Mouse (Mus musculus): ENCODE measurements around the gene Cmip.
A peak's percentile ranks its signal among the peaks of the same experiment; 100 is the strongest.

The Cmip gene

DNA sequence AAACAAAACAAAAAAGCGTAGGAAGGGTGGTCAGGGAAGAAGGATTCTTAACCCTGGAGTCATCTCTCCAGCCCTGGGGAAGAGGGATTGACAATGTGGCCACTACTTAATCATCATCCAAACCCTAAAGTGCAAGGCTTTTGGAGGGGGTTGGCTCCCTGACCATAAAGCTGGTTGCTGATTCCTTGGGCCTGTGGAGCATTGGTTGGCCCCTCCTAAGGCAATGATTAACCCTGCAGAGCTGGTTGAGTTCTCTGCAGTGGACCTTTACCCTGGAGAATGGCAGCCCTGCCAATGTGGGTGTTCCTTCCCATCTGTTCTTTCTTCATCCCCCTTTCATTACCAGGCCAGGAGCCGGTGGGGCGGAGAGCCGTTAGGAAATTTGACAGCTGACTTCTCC is 90.7 kb downstream of the Cmip start:
- DNase-seq (ENCODE audit: low spot score) = peak; percentile 73

DNA sequence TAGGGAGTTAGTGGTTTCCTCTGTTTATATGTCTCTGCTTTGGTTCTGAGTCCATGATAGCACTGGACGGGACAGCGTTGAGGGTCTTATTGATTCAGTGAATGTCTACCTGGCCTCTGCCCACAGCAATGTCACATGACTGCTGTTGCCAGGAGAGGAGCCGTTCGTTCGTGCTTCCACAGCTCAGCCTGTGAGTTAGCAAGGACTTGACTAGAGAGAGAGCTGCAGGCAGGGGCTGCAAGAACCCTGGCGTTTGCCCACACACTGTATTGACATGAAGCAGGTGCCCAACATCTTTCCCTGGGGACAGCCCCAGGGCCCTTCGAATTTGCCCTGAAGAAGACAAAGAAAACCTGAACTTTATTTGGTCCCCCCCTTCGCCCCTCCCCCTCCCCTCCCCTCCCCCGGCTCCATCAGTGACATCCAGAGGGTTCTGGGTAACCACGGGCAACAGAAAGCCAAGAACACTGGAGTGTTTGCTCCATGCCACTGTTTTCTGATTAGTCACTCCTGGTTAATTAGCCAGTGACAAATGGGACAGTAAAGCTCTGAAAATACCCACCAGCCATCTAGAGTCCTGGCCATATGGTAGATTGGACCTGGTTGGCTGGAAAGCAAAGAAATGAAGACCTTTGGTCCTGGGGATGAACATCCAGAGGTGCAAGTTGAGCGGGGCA is 92.0 kb downstream of the Cmip start:
- no peak for DNase-seq (ENCODE audit: low spot score)

DNA sequence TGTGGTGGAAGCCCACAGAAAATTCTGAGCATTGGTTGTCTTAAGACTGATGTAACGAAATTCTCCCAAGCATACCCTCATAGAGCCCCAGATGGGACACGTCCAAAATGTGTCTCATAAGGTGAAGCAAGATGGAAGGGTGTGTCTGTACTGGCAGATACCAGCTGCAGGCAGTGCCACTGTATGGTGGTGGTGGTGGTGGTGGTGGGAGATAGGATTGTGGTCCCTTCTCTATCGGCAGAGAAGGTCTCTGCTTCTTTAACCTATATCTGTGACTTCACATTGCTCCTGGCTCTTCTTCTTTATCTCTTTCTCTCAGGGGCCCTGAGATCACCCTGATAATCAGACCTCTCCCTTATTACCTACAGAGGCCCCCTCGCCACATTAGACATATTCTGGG is 92.7 kb downstream of the Cmip start:
- no peak for DNase-seq (ENCODE audit: low spot score)

DNA sequence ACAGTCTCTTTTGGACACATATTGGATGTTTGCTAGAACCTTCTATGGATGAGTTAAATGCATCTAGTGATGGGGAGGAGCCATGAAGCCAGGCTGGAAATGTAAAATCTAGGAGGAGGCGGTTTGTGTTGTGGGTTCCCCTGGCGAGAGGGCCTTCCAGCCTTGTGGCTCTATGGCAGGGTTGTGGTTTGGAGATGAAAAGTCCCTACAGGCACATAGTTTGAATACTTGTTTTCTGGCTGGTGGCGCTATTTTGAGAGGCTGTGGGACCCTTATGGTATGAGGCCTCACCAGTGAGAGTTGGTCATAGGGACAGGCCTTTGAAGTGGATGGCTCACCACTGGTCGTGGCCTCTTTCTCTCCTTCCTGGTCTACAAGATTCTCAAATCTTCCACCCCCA is 95.2 kb downstream of the Cmip start:
- no peak for DNase-seq (ENCODE audit: low spot score)

DNA sequence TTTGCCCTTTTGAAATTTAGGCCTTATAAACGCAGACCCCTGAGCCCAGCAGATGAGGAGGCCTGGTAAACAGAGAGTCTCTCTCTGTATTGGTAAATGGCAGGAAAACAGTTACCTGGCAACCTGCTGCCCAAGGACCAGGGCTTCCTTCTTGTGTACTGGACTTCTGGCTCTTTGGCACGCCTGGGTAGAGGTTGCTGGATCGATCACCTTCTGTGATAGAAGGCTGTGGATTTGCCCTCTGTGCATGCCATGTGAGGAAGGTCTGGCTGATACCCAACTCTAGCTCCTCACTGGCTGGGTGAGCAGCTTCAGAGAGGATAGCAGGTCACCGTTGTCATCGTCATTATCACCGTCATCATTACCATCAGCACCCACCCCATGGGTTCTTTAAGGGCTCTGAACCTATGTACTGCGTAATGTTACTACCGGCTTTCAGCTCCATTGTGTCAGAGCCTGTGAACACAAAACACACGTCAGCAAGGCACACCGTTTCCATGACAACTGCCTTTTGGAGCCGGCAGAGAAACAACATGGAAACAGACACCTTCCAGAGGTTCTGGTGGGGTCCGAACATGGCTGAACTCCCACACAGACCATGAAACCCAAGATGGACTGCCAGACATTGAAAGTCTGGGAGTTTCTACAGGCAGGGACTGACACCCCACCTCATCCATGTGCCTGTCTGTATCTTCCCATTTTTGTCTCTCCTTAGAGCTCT is 98.4 kb downstream of the Cmip start:
- no peak for DNase-seq (ENCODE audit: low spot score)

DNA sequence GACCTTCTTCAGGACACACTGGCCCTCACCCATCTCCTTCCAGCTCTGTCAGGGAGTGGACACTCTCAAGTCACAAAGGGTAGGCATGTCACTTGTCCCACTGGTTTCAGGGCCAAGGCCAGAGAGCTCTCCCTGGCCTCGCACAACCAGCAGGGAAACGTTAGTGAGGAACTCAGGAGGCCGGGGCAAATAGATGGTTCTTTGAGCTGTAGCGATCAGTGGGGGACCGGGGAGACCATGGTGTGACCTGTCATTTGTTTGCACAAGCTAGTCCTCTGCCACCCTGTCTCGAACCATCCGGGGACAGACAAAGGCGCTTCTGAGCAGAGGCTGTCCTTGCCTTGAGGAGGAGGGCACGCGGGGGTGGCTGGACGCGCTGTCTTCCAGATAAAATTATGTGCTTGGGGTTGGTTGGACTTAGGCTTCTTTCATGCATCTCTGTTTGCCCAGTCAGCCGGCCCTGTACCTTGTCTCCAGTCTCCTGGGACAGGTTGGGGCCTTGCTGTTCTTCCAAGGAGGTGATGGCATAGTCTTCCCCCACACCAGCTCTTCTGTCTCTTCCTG is 99.3 kb downstream of the Cmip start:
- DNase-seq (ENCODE audit: low spot score) = no peak

DNA sequence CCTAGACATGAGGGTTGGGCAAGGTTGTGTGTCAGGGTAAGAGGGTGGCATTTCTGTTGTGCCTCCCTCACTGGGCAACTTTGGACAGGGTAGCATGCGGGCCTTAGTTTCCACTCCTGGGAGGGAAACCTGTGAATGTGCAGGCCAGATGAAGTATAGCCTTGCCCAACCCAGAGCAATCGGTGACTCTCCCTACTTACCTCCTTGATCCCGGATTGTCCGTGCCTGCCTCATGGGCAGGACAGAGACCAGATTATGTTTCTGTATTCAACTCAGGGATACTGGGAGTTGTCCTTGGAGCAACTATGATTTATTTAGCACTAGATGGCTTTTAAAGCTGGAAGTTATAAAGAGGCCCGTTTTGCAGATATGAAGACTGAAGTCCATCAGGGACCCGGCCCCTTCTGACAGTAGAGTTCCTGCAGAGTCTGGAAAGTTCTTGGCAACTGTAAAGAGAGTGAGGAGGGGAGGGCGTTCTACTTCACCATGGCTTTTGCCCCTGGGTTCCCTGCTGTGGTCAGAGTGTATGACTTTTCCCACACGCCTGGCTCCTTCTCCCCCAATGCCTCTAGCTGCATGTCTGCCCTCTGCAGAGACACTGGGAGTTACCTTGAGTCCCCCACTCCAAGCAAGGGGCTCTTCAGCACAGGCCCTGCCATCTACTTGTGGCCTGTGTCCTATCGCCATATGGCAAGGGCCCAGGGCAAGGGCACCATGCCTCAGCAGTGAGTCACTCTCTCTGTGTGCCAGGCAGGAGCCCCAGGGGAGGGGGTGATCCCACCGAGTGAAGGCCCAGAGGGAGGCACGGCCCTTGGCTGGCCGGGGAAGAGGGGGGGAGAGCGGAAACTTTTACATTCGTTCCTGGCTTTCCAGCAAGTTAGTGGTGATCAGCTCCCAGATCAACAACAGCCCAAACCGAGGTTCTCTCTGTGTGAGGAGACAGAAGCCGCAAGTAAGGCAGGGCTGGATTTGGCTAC is 100.9 kb downstream of the Cmip start:
- no peak for DNase-seq (ENCODE audit: low spot score)

DNA sequence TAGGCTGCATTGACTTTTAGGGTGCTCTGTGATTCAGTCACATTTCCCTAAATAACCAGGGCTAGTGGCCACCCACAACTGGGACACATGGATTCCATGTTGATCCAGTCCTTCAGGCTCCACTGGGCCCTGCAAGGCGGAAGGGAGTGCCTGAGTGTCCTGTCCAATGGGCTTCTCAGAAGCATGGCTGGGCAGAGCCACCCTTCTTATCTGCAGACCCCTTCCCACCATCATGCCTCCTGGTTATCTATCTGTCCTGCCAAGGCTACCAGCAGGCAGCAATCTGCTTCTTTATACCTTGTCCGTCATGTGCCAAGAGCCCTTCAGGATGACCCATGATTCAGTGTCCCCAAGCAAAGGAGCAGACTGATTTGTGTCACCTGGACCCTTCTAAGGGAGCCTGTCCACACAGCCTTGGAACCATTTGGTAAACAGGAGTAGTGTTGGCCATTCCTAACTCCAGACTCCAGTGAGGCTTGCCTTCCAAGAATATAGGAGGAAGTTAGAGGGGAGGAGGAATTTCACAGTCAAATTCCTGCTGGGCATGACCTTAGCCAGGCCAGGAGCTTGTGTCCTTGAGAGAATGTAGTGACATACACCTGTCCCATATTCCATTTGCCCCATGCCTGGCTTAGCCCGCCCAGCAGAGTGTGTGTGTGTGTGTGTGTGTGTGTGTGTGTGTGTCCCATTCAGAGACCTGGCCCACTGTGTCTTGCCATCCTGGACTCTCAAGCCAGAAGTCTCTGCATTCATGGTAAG is 103.5 kb downstream of the Cmip start:
- DNase-seq (ENCODE audit: low spot score) = no peak

DNA sequence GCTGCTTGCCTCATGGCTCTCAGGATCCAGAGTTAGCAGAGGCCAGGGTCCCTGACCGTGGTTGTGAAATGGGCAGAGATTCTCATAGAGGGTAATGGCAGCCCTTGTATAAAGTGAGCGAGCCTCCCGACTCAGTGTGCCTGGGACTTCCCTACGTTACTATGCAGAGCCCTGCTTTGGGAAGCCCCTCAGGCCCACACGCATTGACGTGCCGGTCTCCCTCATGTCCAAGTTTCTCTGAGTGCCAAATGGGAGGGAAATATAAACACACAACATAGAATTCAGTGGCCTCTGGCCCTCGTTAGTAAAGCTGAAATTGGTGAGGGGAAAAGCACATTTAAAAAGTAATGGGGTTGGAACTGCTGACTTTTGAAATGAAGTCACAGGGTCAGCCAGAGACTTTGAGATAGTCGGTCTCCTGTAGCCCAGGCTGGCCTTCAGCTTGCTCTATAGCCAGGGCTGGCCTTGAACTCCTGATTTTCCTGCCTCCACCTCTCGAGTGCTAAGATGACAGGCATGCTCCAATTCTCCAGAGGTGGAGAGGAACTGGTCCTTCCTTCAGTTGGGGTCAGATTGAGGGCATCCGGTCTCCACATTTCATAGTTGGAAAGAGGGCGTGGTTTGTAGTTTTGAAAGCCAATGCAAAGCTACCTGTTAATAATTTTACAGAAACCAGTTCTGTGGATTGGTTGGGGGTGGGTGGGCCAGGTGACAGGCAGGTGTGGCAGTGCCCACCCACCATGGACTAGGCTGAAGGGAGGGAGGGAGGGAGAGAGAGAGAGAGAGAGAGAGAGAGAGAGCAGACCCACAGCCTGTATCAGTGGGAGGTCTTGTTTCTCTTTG is 105.0 kb downstream of the Cmip start:
- DNase-seq (ENCODE audit: low spot score) = no peak

DNA sequence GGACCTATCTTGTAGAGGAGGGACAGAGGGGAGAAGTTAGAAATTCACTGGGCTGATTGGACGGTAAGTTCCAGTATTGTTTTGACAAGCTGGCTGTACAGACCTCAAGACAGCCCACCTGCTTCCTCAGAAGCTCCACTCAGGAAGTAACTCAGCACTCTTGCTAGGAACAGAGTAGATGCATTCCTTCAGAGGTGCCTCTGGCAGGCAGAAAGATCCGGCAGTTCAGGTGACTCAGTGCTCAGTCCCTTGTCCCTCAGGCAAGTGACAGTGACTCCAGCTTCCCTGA is 105.5 kb downstream of the Cmip start:
- no peak for DNase-seq (ENCODE audit: low spot score)

DNA sequence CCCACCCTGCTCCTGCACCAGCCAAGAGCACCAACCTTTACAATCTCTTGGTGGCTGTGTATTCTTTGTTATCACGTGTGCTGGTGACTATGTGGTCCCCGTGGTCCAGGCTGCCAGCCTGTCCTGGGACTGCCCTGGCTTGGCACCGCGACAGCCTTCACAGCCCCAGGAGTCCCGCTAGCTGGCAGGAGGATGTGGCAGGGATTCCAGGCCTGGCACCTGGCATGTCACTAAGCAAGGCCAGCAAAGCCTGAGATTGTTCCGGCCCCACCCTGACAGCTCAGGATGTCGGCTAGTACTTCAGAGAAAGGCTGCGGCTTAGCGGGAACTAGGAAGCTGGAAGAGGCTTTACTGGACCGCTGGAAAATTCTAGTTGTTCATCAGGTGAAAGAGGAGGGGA is 106.4 kb downstream of the Cmip start:
- DNase-seq (ENCODE audit: low spot score) = no peak

DNA sequence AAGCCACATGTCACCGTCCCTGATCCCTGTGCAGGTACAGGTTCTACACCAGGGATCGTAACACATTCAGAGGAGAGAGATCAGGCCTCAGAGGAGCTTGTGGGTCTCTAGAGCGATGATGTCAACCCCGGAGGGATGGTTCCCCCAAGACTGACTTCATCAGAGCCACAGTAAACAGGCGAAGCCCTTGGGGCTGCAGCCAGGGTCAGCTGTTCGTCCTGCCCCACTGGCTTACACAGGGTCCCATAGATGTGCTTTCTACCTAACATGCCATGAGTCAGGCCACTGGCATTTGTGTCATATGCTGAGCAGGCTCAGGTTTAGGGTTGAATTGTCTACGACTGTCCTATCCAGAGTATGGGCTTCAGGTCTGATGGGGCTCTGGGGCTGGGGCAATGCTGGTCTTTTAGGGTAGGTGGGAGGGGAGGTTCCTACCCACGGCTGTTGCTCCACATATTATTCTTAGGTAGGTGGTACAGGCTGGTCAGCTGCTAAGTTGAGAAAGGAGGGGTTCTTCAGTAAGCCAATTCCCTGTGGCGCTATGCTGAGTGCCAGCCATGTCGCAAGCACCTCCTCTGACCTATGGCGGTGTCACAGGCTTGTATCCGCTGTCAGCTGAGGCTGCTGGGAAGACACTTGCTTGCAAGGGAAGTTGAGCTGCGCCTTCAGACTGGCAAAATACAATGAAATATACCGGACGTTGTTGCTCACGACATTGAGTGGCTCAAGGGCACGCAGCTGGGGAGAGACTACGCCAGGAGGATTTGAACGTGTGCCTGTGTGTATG is 107.7 kb downstream of the Cmip start:
- no peak for DNase-seq (ENCODE audit: low spot score)

DNA sequence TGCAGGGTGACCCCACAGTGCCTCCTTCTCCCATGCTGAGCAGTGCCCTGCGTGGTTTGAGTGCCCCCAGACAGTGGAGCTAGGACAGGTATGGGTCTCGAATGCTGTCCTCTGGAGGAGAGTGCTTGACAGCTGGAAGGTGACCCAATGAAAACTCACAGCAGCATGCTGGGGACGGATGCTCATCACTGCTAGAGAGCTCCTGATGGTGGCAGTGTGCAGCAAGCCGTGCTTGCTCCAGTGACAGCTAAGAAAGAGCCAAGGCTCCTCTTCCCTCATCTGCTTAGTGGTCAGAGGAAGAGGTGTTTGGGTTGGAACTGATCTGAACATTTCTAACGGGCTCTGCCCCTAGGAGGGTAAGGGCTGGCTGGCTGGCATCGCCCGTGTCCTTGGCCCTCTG is 109.6 kb downstream of the Cmip start:
- DNase-seq (ENCODE audit: low spot score) = no peak

DNA sequence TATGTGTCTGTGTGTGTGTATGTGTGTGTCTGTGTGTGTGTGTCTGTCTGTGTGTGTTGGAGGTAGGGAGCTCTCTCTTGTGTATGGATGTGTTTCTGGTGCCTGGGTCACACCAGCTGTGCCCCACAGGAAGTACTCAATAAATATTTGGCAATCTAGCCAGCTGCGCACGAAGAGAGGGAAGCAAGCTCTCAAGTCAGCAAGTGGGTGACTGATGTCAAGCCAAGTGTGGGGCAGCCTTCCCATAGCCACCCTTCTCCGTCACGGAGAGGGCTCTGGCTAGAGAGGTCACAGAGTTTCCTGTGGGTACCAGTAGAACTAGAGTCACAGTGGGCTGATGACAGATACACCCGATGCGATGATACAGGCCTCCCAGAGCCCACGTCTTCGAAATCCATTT is 110.6 kb downstream of the Cmip start:
- DNase-seq (ENCODE audit: low spot score) = no peak

DNA sequence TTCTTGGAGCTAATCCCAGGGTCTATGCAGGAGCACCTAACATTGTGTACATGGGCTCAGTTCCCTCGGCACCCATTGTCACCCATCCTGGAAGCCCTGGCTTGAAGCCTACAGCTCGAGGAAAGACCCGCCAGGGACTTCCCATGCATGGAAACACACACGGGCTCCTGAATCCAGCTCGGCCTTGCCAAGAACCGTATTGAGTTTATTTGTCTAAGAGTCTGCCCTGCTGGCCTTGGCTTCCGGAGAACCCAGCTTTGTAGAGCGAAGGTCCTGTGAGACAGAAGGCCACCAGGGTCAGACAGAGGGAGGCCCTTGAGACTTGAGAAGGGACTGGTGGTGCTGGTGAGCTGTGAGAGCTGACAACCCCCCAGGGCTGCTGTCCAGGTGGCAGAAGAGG is 111.9 kb downstream of the Cmip start:
- DNase-seq (ENCODE audit: low spot score) = no peak

DNA sequence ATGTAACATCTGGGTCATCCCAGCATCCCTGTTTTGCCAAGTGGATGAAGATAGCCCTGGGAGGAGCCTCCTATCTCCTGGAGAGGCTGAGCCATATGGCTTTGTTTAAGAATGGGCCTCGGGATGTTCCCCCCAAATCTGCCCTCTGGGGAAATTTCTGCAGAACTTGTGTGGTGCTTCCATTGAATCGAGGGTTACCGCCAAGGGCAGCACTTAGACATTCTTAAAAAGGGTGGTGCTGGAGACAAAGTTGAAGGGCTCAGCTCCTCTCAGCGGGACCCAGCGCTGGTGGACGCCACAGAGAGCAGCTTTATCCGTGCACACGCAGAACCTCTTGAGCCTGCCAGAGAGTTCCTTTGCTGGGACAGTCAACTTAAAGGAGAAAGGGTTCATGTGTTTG is 113.1 kb downstream of the Cmip start:
- DNase-seq (ENCODE audit: low spot score) = no peak

DNA sequence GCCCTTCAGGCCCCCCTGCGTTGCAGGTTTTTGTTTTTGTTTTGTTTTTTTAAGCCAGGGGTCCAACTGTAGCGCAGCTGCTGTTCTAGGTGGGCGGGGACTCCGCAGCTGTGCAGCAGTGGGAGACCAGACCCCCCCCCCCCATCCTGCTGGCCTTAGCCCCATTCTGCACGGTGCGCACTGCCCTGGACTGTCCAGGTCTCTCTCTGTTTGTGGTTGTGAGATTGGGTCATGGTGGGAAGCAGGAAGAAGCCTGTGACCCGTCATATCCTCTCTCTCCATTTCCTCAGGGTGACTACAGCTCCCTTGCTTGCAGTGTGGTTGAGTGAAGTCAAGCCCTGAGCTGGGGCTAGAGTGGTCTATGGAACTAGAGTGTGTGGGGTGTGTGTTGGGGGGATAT is 114.3 kb downstream of the Cmip start:
- no peak for DNase-seq (ENCODE audit: low spot score)

DNA sequence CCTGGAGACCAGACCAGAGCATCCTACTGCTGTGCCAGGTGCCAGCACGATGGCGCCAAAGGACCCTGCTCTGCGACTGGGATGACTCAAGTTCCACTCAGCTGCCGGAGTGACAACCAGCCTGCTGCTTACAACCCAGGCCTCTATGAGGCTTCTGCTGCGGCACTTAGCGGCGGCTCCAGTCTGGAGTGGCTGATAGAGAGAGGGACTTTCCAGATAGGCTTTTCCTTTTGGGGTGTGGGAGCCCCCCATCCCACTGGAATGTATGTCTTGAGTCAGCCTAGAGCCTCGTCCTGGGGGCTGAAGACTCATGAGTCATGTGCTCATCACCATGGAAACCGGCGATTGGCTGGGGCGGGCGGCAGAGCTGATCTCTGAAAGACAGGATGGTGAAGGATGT is 115.2 kb downstream of the Cmip start:
- no peak for DNase-seq (ENCODE audit: low spot score)

DNA sequence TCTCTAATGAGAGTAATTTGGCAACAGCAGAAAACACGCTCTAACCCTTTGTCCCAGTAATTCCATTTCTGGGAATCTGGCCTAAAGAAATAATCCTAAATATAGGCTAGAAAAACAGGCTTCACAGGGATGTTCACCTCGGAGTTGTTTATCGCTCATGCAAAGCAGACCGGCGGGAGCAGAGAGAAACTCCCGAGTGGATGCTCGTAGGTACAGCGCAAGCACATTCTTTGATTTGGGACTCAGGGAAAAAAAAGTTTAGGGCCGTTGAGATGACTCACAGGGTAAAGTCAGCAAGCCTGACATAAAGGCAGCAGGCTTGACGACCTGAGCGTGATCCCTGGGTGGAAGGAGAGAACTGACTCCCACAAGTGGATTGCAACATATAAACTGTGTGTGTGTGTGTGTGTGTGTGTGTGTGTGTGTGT is 116.2 kb downstream of the Cmip start:
- DNase-seq (ENCODE audit: low spot score) = no peak

DNA sequence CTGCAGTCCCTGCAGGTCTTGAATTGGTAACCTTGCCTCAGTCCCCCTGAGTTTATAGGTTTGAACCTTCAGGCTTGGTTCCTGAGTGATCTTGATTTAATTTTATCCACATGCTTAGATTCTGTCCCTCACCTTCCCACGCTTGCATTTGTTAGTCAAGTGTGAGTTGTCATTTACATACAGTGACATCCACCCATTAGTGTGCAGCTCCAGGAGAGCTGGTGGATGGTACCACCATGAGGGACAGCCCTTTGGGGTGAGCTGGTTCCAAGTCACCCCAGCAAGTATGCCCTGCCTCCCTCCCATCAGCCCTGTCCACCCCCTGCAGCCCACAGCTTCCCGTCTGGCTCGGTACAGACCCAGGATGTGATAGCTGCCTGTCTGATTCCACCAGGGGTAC is 117.2 kb downstream of the Cmip start:
- DNase-seq (ENCODE audit: low spot score) = no peak
